Mouse (Mus musculus): Measurements from ENCODE around the gene Tspan5. TPM values are rescaled to one million over a fixed set of nuclear protein-coding genes. Genes with fewer than 3 reads are reported as not detected.

Tspan5 gene
- polyA plus RNA-seq, 1 experiment, result 226 TPM

- TF ChIP-seq CTCF (IDR thresholded peaks at IDR 0.05; ENCODE audit: extremely low read depth, insufficient read depth, low read length) (no peak), POLR2A (IDR thresholded peaks at IDR 0.05; ENCODE audit: extremely low read depth, insufficient read depth, low read length) (no peak)
- no peak overlapping the region for H3K27ac ChIP-seq (ENCODE audit: insufficient read depth, low read length)
- H3K4me1 ChIP-seq (ENCODE audit: control insufficient read depth, insufficient read depth, low read length), result peaks cover 28% of the 10 kb centered on the region
- no peak overlapping the region for H3K4me3 ChIP-seq (ENCODE audit: insufficient read depth, low read length)
Measured at GRCm38 (mm10) chr3:138775926-138776715, 34.1 kb downstream of the Tspan5 start.

- H3K27ac ChIP-seq (ENCODE audit: insufficient read depth, low read length), result no peak overlapping the region
- TF ChIP-seq POLR2A (IDR thresholded peaks at IDR 0.05; ENCODE audit: extremely low read depth, insufficient read depth, low read length) (no peak), CTCF (IDR thresholded peaks at IDR 0.05; ENCODE audit: extremely low read depth, insufficient read depth, low read length) (no peak)
- no peak overlapping the region for H3K4me3 ChIP-seq (ENCODE audit: insufficient read depth, low read length)
- H3K4me1 ChIP-seq (ENCODE audit: control insufficient read depth, insufficient read depth, low read length), result peaks cover 18% of the 10 kb centered on the region
Measured at GRCm38 (mm10) chr3:138781492-138781891, 39.5 kb downstream of the Tspan5 start.

GRCm38 (mm10) chr3:138783859-138784640 lies 42.1 kb downstream of the Tspan5 start:
- H3K27ac ChIP-seq (ENCODE audit: insufficient read depth, low read length), result no peak overlapping the region
- peaks cover 18% of the 10 kb centered on the region for H3K4me1 ChIP-seq (ENCODE audit: control insufficient read depth, insufficient read depth, low read length)
- H3K4me3 ChIP-seq (ENCODE audit: insufficient read depth, low read length), result no peak overlapping the region
- TF ChIP-seq CTCF (IDR thresholded peaks at IDR 0.05; ENCODE audit: extremely low read depth, insufficient read depth, low read length) (no peak), POLR2A (IDR thresholded peaks at IDR 0.05; ENCODE audit: extremely low read depth, insufficient read depth, low read length) (no peak)

DNA sequence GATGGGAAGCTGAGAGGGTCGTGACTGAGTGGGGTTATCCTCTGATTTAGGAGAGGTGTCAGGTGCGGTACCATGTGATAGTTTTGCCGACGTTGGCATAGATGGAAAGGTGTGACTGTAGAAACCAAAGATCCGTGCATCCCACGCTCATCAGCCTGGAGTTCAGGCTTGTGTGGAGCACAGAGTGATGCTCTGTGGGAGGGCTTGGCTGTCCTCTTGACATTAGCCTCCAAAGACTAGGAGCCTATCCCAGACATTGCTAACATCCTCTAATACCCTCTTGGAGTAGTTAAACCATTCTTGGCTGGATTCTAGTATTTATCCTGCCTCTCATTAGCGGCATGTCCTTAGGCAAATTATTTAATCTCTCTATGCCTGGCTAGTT lies 42.6 kb downstream of the Tspan5 start:
- Histone ChIP-seq H3K27ac (ENCODE audit: insufficient read depth, low read length) (no peak overlapping the region), H3K4me1 (ENCODE audit: control insufficient read depth, insufficient read depth, low read length) (peaks cover 14% of the 10 kb centered on the region), H3K4me3 (ENCODE audit: insufficient read depth, low read length) (no peak overlapping the region)
- TF ChIP-seq POLR2A (IDR thresholded peaks at IDR 0.05; ENCODE audit: extremely low read depth, insufficient read depth, low read length), result no peak
- no peak for TF ChIP-seq CTCF (IDR thresholded peaks at IDR 0.05; ENCODE audit: extremely low read depth, insufficient read depth, low read length)

- no peak for TF ChIP-seq CTCF (IDR thresholded peaks at IDR 0.05; ENCODE audit: extremely low read depth, insufficient read depth, low read length)
- TF ChIP-seq POLR2A (IDR thresholded peaks at IDR 0.05; ENCODE audit: extremely low read depth, insufficient read depth, low read length), result no peak
- no peak overlapping the region for H3K4me3 ChIP-seq (ENCODE audit: insufficient read depth, low read length)
- no peak overlapping the region for H3K27ac ChIP-seq (ENCODE audit: insufficient read depth, low read length)
- peaks cover 8% of the 10 kb centered on the region; the same call in 1 of the 2 replicates for H3K4me1 ChIP-seq (ENCODE audit: control insufficient read depth, insufficient read depth, low read length)
Measured at GRCm38 (mm10) chr3:138787758-138788488, 45.9 kb downstream of the Tspan5 start.

DNA sequence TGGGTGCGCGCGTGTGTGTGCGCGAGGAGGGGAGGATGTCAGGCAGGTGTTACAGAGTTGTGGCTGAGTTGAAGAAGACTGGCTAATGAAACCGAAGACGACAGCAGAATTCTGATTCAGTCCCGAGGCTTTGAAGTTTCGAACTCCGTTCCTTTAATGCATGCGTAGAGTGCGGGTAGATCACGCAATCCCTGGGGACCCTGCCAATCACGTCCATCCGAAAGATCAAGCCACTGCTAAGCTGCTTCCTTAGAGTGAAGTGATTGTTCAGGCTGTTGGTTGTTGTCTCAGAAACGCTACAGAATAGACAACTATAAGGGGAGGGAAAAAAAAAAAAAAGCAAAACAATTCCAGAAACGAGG lies 46.5 kb downstream of the Tspan5 start:
- TF ChIP-seq POLR2A (IDR thresholded peaks at IDR 0.05; ENCODE audit: extremely low read depth, insufficient read depth, low read length) (no peak), CTCF (IDR thresholded peaks at IDR 0.05; ENCODE audit: extremely low read depth, insufficient read depth, low read length) (no peak)
- Histone ChIP-seq H3K4me3 (ENCODE audit: insufficient read depth, low read length) (no peak overlapping the region), H3K27ac (ENCODE audit: insufficient read depth, low read length) (no peak overlapping the region), H3K4me1 (ENCODE audit: control insufficient read depth, insufficient read depth, low read length) (peaks cover 7% of the 10 kb centered on the region; the same call in 1 of the 2 replicates)

DNA sequence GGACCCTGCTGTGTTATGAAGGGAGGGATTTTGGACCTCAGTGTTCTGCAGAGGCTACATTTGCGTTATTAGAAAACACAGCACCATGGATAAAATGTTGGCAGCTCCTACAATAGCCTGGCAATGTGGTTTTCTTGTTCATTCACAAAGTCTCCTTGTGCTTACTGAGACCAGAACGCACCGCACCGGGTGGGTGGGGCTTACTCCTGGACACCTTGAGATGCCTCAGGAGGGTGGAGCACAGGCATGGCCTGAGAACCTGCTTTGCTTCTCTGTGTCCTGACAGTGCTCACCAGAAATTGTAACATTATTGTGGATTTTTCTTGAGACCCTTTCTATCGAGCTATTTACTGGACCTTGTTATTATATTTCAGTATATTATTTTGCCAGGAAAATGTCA lies 47.3 kb downstream of the Tspan5 start:
- H3K4me1 ChIP-seq (ENCODE audit: control insufficient read depth, insufficient read depth, low read length), result peaks cover 7% of the 10 kb centered on the region; the same call in 1 of the 2 replicates

GRCm38 (mm10) chr3:138794533-138794932 lies 52.5 kb downstream of the Tspan5 start:
- Histone ChIP-seq H3K4me3 (ENCODE audit: insufficient read depth, low read length) (no peak overlapping the region), H3K27ac (ENCODE audit: insufficient read depth, low read length) (no peak overlapping the region)
- no peak for TF ChIP-seq CTCF (IDR thresholded peaks at IDR 0.05; ENCODE audit: extremely low read depth, insufficient read depth, low read length)

More for the DNA sequence above, 47.3 kb downstream of the Tspan5 start:
- no peak for TF ChIP-seq POLR2A (IDR thresholded peaks at IDR 0.05; ENCODE audit: extremely low read depth, insufficient read depth, low read length)
- TF ChIP-seq CTCF (IDR thresholded peaks at IDR 0.05; ENCODE audit: extremely low read depth, insufficient read depth, low read length), result no peak
- Histone ChIP-seq H3K4me3 (ENCODE audit: insufficient read depth, low read length) (no peak overlapping the region), H3K27ac (ENCODE audit: insufficient read depth, low read length) (no peak overlapping the region)

GRCm38 (mm10) chr3:138795951-138796350 lies 54.0 kb downstream of the Tspan5 start:
- TF ChIP-seq POLR2A (IDR thresholded peaks at IDR 0.05; ENCODE audit: extremely low read depth, insufficient read depth, low read length) (no peak), CTCF (IDR thresholded peaks at IDR 0.05; ENCODE audit: extremely low read depth, insufficient read depth, low read length) (no peak)
- Histone ChIP-seq H3K27ac (ENCODE audit: insufficient read depth, low read length) (peak overlapping the region; percentile 51), H3K4me1 (ENCODE audit: control insufficient read depth, insufficient read depth, low read length) (peaks cover 17% of the 10 kb centered on the region), H3K4me3 (ENCODE audit: insufficient read depth, low read length) (no peak overlapping the region)

More at GRCm38 (mm10) chr3:138794533-138794932, 52.5 kb downstream of the Tspan5 start:
- peaks cover 8% of the 10 kb centered on the region for H3K4me1 ChIP-seq (ENCODE audit: control insufficient read depth, insufficient read depth, low read length)

All from cortical plate, adult 2 months (tissue).